Mouse (Mus musculus) limb, embryonic 14.5 days (tissue): ENCODE data around the gene Mrpl9. TPM values are rescaled to one million over a fixed set of nuclear protein-coding genes. Genes with fewer than 3 reads are reported as not detected.
A peak's percentile ranks its signal among the peaks of the same experiment; 100 is the strongest.

Source experiments
- ATAC-seq: fragments of 200-750 bp; cut with Nextera tagmentation; 2 replicates; pipeline ENCODE4 v1.8.0; 2017; ENCODE audit warnings: low read depth, moderate number of reproducible peaks, moderate TSS enrichment; ENCODE audit not compliant: low FRiP score
- DNase-seq: peaks from one replicate; pipeline ENCODE4 v3.0.0-alpha.2; 2015; ENCODE audit warnings: low spot score
- H3K27ac ChIP-seq: fragments of 300-500 bp; sonication (generic); replicated peaks from 2 replicates; pipeline ENCODE4 v1.5.1; 2014; ENCODE audit warnings: low read depth, mild to moderate bottlenecking, low read length, moderate library complexity, mixed read lengths
- H3K27me3 ChIP-seq: fragments of 300-500 bp; sonication (generic); 2 replicates; pipeline ENCODE4 v1.6.1; 2014; ENCODE audit warnings: low read length, mixed read lengths; ENCODE audit not compliant: control insufficient read depth, insufficient read depth
- H3K36me3 ChIP-seq: fragments of 300-500 bp; sonication (generic); 2 replicates; pipeline ENCODE4 v1.6.1; 2014; ENCODE audit warnings: mild to moderate bottlenecking, low read length, moderate library complexity, mixed read lengths; ENCODE audit not compliant: control insufficient read depth, insufficient read depth
- H3K4me1 ChIP-seq: fragments of 300-500 bp; sonication (generic); 2 replicates; pipeline ENCODE4 v1.6.1; 2014; ENCODE audit warnings: antibody characterized with exemption, low read length, mixed read lengths; ENCODE audit not compliant: control insufficient read depth, insufficient read depth
- H3K4me2 ChIP-seq: fragments of 300-500 bp; sonication (generic); replicated peaks from 2 replicates; pipeline ENCODE4 v1.6.1; 2014; ENCODE audit warnings: low read depth, mild to moderate bottlenecking, low read length, moderate library complexity; ENCODE audit not compliant: severe bottlenecking
- H3K4me3 ChIP-seq: fragments of 300-500 bp; sonication (generic); replicated peaks from 2 replicates; pipeline ENCODE4 v1.5.1; 2014; ENCODE audit warnings: low read length
- H3K9ac ChIP-seq: fragments of 300-500 bp; sonication (generic); 2 replicates; pipeline ENCODE4 v1.6.1; 2014; ENCODE audit warnings: mild to moderate bottlenecking, low read depth, low read length, moderate library complexity; ENCODE audit not compliant: severe bottlenecking
- H3K9me3 ChIP-seq: fragments of 300-500 bp; sonication (generic); 2 replicates; pipeline ENCODE4 v1.6.1; 2016; ENCODE audit warnings: low read length; ENCODE audit not compliant: control insufficient read depth
- POLR2A ChIP-seq: fragments of 200-500 bp; IDR thresholded peaks from 2 replicates; pipeline ENCODE4 v1.8.0; 2012; ENCODE audit warnings: inconsistent platforms, mild to moderate bottlenecking, moderate library complexity, borderline replicate concordance; ENCODE audit not compliant: insufficient read depth, insufficient read length; ENCODE audit errors: extremely low read depth
- WGBS: fragments of 180-500 bp; shearing (Covaris S2); extraction: QIAGEN DNeasy Blood & Tissue Kit; methylation state at CpG from one replicate; pipeline ENCODE4 v1.1.7; 2014; 5-methylcytosine and 5-hydroxymethylcytosine counted together
- polyA plus RNA-seq, 2 experiments: library from polyadenylated mRNA; depleted of rRNA in 1 of 2; stranded (reverse) in 1 of 2; unstranded in 1 of 2; fragments of >200 nt; fragmentation: Nextera tagmentation in 1 of 2; extraction: Ambion mirVana in 1 of 2; gene quantifications; 2 replicates each; pipeline versions ENCODE4 v1.2.1 to v1.2.3; 2012 to 2014

Mrpl9 gene
- polyA plus RNA-seq, 2 experiments, result 52.8 to 55.9 TPM

DNA sequence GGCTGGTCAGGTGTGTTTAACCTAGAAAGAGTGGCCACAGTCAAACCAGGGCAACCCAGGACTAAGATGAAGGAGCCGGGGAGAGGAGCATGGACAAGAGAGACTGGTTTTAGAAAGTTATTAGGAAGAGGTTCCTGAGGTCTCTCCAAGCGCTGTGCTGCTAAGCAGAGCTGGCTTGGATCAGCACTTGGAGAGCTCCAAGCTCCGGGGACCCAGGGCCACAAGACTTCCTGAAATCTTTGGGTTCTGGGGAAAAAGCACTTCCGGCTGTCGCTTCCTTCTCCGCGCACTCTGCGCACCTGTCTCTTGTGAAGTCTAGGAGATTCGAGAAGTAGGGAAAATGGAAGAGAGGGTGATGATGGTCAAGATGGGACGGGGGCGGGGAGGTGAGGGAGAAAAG, 36.4 kb downstream of the Mrpl9 start:
- WGBS, result 9% methylated on average over 11 of the region's 11 CpGs
- H3K4me2 ChIP-seq, result 0 out of 2 replicates have a peak overlapping the region, but pooled peaks have one; percentile 3

DNA sequence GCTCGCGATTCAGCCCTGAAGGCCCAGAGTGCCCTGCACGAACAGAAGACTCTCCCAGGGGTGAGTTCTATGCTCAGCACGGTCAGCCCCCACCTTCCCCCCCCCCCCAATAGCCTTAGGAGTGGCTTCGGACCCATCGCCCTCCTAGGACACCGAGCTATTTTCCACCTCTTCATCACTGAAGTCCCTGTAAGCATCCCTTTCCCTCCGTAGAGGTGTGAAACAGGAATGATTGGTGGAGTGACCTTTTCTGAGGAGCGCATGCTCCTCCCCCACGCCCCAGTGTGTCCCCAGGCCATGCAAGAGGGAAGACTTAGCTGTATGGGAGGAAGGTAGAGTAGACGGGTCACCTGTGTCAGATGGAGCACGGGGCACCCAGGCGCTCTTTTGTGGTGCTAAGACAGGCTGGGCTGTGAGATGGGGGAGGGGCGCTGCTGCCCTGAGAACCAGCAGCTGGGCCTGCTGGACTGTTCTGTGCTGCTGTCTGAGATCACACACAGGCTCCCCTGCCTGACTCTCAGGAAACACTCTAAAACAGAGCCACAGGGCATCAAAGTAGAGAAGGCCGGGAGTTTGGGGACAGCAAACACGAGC, 37.3 kb downstream of the Mrpl9 start, which contains the start of gene Riiad1:
Gene Riiad1, minus strand, starts transcription at position 51 of the 594 bp plus-strand sequence.
- H3K27ac ChIP-seq, result no peak within 1 kb of the TSS
- H3K4me2 ChIP-seq, result 0 out of 2 replicates have a peak within 1 kb of the TSS, but pooled peaks have one; percentile 3
- H3K9me3 ChIP-seq, result no peaks in the 10 kb centered on the region
- WGBS, result 10% methylated on average over 15 of the region's 16 CpGs
- peaks cover 3% of the 10 kb centered on the region; the same call in 1 of the 2 replicates for H3K4me1 ChIP-seq
- no peak for TF ChIP-seq POLR2A
- ATAC-seq (no peak), DNase-seq (no peak)
- H3K36me3 ChIP-seq, result no peaks in the 10 kb centered on the region
- 0 out of 2 replicates have a peak, but pooled peaks cover 10% of the 10 kb centered on the region for H3K27me3 ChIP-seq
- no peak within 1 kb of the TSS for H3K9ac ChIP-seq
- no peak within 1 kb of the TSS for H3K4me3 ChIP-seq

More for the DNA sequence above, 36.4 kb downstream of the Mrpl9 start:
- H3K4me1 ChIP-seq, result peaks cover 3% of the 10 kb centered on the region; the same call in 1 of the 2 replicates
- no peaks in the 10 kb centered on the region for H3K9me3 ChIP-seq
- DNase-seq, result peak; percentile 50
- H3K9ac ChIP-seq, result no peak overlapping the region
- H3K27ac ChIP-seq, result no peak overlapping the region
- H3K4me3 ChIP-seq, result no peak overlapping the region
- H3K36me3 ChIP-seq, result no peaks in the 10 kb centered on the region
- ATAC-seq, result no peak
- no peak for TF ChIP-seq POLR2A
- H3K27me3 ChIP-seq, result 0 out of 2 replicates have a peak, but pooled peaks cover 10% of the 10 kb centered on the region

DNA sequence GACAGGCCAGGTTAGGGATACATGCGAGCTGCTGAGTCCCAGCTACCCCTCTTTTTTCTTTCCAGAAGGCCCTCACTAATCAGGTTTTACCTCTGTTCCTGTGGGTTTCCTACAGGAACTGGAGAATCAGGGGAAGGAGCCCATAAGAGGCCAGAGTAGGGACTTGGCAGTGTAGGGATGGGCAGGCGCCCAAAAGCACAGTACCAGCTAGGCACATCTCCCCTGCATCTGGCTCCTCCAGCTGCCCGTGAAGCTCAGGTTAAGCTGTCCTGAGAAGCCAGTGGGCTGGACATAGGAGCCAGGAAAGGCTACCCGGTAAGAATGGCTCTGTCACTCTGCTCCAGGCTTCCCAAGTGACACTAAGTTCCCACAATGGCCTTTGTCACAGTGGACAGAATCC, 38.3 kb downstream of the Mrpl9 start:
- Histone ChIP-seq H3K36me3 (no peaks in the 10 kb centered on the region), H3K9me3 (no peaks in the 10 kb centered on the region), H3K27ac (no peak overlapping the region), H3K4me2 (no peak overlapping the region), H3K27me3 (0 out of 2 replicates have a peak, but pooled peaks cover 10% of the 10 kb centered on the region), H3K4me3 (no peak overlapping the region), H3K4me1 (peaks cover 5% of the 10 kb centered on the region; the same call in 1 of the 2 replicates), H3K9ac (no peak overlapping the region)
- WGBS, result 73% methylated on average over 4 of the region's 4 CpGs
- no peak for ATAC-seq
- DNase-seq, result no peak
- TF ChIP-seq POLR2A, result no peak

DNA sequence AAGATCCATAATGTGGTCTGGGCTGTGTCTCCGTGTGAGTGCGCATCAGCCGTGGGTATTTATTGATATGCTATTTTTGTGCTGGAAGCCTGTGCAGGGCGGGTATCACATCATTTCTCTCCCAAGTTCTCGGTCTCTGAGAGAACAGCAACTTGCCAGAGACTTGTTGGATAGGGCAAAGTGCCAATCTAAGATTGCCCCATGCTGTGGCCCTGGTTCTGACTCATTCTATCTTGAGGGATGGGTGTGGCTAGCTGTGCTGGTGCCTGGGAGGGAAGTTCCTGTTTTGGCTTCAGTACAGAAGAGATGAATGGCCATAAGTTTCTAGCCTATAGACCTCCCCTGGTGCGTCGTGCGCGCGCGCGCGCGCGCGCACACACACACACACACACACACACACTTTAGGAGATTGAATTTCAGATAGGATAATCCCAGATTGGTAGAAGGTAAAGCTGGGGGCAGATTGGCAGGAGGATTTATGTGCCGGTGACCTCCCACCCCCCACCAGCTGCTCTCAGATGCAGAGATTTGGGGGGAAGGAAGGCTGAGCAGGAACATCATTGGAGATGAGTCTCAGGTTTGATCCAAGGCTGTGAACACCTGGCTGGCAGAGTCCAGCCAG, 39.8 kb downstream of the Mrpl9 start:
- no peak for ATAC-seq
- no peak for DNase-seq
- no peak overlapping the region for H3K4me2 ChIP-seq

DNA sequence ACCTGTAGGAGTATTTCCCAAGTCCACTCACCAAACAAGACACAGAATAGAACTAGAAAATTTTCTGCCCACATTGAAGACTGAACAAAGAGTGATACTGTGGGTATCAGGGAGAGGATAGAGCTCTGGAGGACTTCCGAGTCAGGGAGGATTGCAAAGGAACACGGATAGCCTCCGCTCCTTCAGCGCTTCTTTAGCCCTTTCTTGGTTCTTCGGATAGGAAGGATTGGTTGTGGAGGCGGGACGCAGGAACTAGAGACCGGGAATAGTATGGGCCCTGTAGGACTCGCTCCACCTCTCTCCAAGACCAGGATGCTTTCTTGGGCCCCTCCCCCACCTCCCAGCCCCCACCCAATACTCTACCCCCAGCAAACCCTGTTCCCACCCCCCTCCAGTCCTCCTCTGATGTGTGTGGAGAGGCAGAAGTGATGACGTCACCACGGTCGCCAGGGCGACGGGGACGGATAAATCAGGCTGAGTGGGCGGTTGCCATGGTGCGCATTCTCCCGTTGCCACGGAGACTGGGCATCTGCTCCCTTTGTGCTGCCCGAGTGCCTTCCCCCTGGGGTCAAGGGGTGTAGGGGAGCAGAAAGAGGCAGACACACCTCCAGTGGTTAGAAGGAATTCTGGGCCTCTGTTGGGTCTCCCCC, 40.8 kb downstream of the Mrpl9 start:
- no peak overlapping the region for H3K4me3 ChIP-seq
- no peak overlapping the region for H3K4me2 ChIP-seq
- no peak overlapping the region for H3K9ac ChIP-seq
- peaks cover 5% of the 10 kb centered on the region; the same call in 1 of the 2 replicates for H3K4me1 ChIP-seq
- ATAC-seq (no peak), DNase-seq (no peak)
- H3K27ac ChIP-seq, result no peak overlapping the region
- H3K36me3 ChIP-seq, result no peaks in the 10 kb centered on the region
- no peaks in the 10 kb centered on the region for H3K9me3 ChIP-seq
- WGBS, result 29% methylated on average over 19 of the region's 20 CpGs
- TF ChIP-seq POLR2A, result no peak
- 0 out of 2 replicates have a peak, but pooled peaks cover 1% of the 10 kb centered on the region for H3K27me3 ChIP-seq

More for the DNA sequence above, 39.8 kb downstream of the Mrpl9 start:
- no peaks in the 10 kb centered on the region for H3K36me3 ChIP-seq
- H3K9me3 ChIP-seq, result no peaks in the 10 kb centered on the region
- H3K4me3 ChIP-seq, result no peak overlapping the region
- no peak overlapping the region for H3K27ac ChIP-seq
- H3K9ac ChIP-seq, result no peak overlapping the region
- 0 out of 2 replicates have a peak, but pooled peaks cover 10% of the 10 kb centered on the region for H3K27me3 ChIP-seq
- peaks cover 5% of the 10 kb centered on the region; the same call in 1 of the 2 replicates for H3K4me1 ChIP-seq
- 91% methylated on average over 17 of the region's 17 CpGs for WGBS
- no peak for TF ChIP-seq POLR2A
